Mouse (Mus musculus): ENCODE results near the gene Aqp9. TPM values are rescaled to one million over a fixed set of nuclear protein-coding genes. Genes with fewer than 3 reads are reported as not detected.
A peak's percentile ranks its signal among the peaks of the same experiment; 100 is the strongest.

Aqp9 gene
- polyA plus RNA-seq, 1 experiment from 2014 or later = 13.6 TPM

DNA sequence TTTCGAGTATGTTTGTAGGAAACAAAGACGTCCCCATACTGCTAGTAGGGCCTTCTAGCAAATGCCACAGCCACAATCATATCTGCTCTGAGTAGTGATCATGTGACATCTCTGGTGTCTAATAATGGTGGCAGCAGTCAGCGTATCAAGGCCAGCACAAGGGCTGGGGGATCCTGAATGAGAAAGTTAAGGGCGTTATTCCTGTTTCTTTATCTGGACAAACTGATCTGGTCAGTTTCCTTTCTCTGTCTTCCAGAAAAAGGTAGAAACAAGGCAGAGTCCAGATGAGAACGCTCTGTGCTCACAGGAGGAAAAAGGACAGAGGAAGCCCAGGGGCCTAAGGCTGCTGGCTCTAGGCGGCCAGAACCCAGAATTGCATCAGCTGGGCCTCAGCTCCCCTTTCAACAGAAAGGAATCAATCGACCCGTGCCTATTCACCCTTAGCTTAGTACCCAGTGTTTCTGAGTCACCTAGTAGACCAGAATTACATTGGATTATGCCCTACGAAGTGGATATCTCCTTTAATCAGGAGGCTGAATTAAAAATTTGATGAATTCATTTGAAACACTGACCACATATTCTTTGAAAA lies 11.9 kb downstream of the Aqp9 start:
- Histone ChIP-seq H3K27me3 (replicated peaks; ENCODE audit: control insufficient read depth, insufficient read depth, low read length) (no peaks in the 10 kb centered on the region), H3K4me3 (ENCODE audit: low read depth, low read length) (no peak overlapping the region), H3K4me2 (no peak overlapping the region), H3K36me3 (ENCODE audit: control insufficient read depth, insufficient read depth, low read length) (no peaks in the 10 kb centered on the region), H3K4me1 (replicated peaks; ENCODE audit: control insufficient read depth, insufficient read depth, low read length) (peaks cover 45% of the 10 kb centered on the region), H3K27ac (ENCODE audit: low read depth, low read length) (peak overlapping the region; percentile 96), H3K9ac (ENCODE audit: low read depth, low read length) (peak overlapping the region; percentile 15; the same call in 1 of the 2 replicates), H3K9me3 (ENCODE audit: control insufficient read depth, low read length) (no peaks in the 10 kb centered on the region)
- 47% methylated on average over 9 of the region's 9 CpGs for WGBS
- no peak for DNase-seq (ENCODE audit: low spot score)
- ATAC-seq (replicated peaks; ENCODE audit: low FRiP score) = peak; percentile 84

DNA sequence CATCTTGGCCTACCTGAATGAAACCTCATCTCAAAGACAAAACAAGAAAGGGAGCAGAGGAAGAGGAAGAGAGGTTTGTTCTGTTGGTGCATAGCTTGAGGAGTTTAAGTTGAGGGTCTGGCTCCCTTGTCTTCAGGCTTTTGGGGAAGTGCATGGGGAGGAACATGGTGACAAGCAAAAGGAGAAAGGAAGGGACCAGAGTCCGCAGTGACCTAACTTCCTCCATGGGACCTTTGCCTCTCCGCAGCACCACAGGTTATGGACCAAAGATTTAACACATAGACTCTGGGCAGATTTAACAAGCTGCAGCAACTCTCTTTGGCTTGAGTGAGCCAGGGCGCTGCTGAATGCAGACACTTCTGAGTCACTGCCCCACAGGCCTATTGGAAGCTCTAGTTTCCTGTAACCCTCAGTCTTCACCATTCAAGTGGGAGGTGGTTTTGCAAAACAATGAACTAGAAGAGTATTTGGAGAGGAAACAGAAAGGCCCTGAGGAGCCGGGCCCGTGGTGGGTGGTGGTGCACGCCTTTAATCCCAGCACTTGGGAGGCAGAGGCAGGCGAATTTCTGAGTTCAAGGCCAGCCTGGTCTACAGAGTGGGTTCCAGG lies 13.0 kb downstream of the Aqp9 start:
- H3K4me1 ChIP-seq (replicated peaks; ENCODE audit: control insufficient read depth, insufficient read depth, low read length) = peaks cover 46% of the 10 kb centered on the region
- H3K27me3 ChIP-seq (replicated peaks; ENCODE audit: control insufficient read depth, insufficient read depth, low read length) = no peaks in the 10 kb centered on the region
- peak overlapping the region; percentile 96 for H3K27ac ChIP-seq (ENCODE audit: low read depth, low read length)
- no peak overlapping the region for H3K4me3 ChIP-seq (ENCODE audit: low read depth, low read length)
- DNase-seq (ENCODE audit: low spot score) = no peak
- H3K4me2 ChIP-seq = no peak overlapping the region
- ATAC-seq (replicated peaks; ENCODE audit: low FRiP score) = no peak
- 65% methylated on average over 7 of the region's 7 CpGs for WGBS
- H3K36me3 ChIP-seq (ENCODE audit: control insufficient read depth, insufficient read depth, low read length) = no peaks in the 10 kb centered on the region
- no peak overlapping the region for H3K9ac ChIP-seq (ENCODE audit: low read depth, low read length)
- H3K9me3 ChIP-seq (ENCODE audit: control insufficient read depth, low read length) = no peaks in the 10 kb centered on the region

DNA sequence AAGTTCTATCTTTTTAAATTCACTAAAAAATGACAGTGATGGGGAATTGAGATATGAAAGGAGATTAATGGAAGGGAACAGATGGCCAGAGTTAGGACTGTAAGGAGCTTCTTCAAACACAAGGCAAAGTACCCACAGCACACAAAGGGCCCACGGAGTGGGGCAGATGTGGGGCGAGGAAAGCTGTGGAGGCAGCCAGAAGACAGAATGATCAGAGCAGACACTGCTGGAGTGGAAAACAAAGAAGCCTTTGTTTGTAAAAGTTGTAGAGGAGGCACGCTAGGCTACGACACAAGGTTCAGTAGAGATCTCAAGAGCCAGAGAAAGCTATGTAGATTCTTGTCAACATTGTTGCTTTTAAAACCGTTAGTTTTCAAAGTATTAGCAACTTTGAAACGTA lies 17.1 kb downstream of the Aqp9 start:
- Histone ChIP-seq H3K4me2 (no peak overlapping the region), H3K4me1 (replicated peaks; ENCODE audit: control insufficient read depth, insufficient read depth, low read length) (peaks cover 18% of the 10 kb centered on the region), H3K36me3 (ENCODE audit: control insufficient read depth, insufficient read depth, low read length) (no peaks in the 10 kb centered on the region), H3K4me3 (ENCODE audit: low read depth, low read length) (no peak overlapping the region), H3K9me3 (ENCODE audit: control insufficient read depth, low read length) (no peaks in the 10 kb centered on the region), H3K27me3 (replicated peaks; ENCODE audit: control insufficient read depth, insufficient read depth, low read length) (no peaks in the 10 kb centered on the region), H3K9ac (ENCODE audit: low read depth, low read length) (0 out of 2 replicates have a peak overlapping the region, but pooled peaks have one; percentile 1), H3K27ac (ENCODE audit: low read depth, low read length) (no peak overlapping the region)
- WGBS = 85% methylated on average over 6 of the region's 6 CpGs
- ATAC-seq (replicated peaks; ENCODE audit: low FRiP score) = no peak
- no peak for DNase-seq (ENCODE audit: low spot score)

DNA sequence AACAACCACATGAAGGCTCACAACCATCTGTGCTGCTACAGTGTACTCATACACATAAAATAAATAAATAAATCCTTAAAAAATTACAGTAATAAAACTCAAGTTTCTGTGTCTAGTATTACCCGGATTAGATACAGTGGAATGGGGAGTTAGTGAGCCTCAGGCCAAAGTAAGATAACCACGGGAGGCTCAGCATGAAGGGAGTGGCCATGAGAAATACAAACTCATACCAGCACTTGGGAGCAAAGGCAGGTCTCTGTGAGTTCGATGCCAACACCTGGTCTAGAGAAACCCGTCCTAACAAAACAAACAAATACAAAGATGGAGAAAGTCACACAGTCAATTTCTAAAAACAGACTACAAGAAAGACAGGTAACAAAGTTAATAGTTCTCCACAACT lies 18.3 kb downstream of the Aqp9 start:
- Histone ChIP-seq H3K36me3 (ENCODE audit: control insufficient read depth, insufficient read depth, low read length) (no peaks in the 10 kb centered on the region), H3K9me3 (ENCODE audit: control insufficient read depth, low read length) (no peaks in the 10 kb centered on the region), H3K4me1 (replicated peaks; ENCODE audit: control insufficient read depth, insufficient read depth, low read length) (peaks cover 22% of the 10 kb centered on the region), H3K9ac (ENCODE audit: low read depth, low read length) (no peak overlapping the region), H3K27ac (ENCODE audit: low read depth, low read length) (no peak overlapping the region), H3K4me3 (ENCODE audit: low read depth, low read length) (no peak overlapping the region), H3K27me3 (replicated peaks; ENCODE audit: control insufficient read depth, insufficient read depth, low read length) (no peaks in the 10 kb centered on the region), H3K4me2 (no peak overlapping the region)
- DNase-seq (ENCODE audit: low spot score) = no peak
- peak; percentile 81 for ATAC-seq (replicated peaks; ENCODE audit: low FRiP score)
- 57% methylated on average over 4 of the region's 4 CpGs for WGBS

DNA sequence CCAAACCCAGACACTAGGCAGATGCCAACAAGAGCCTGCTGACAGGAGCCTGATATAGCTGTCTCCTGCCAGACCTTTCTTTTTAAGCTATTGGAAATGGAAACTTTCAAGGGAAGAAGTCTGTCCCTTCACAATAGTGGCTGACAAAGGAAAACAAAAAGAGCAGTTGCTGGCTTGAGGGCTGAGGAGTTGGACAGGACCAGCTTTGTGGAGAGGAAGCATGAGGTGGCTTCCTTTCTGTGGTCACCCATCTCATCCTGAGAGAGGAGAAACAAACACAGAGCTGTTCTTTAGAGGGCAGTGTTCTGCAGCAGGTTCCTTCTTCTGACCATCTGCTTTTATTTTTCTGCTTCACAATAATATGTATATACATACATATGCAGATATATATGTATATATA lies 19.6 kb downstream of the Aqp9 start:
- Histone ChIP-seq H3K27me3 (replicated peaks; ENCODE audit: control insufficient read depth, insufficient read depth, low read length) (no peaks in the 10 kb centered on the region), H3K27ac (ENCODE audit: low read depth, low read length) (no peak overlapping the region; the same call in 1 of the 2 replicates), H3K4me2 (no peak overlapping the region), H3K9ac (ENCODE audit: low read depth, low read length) (no peak overlapping the region), H3K4me3 (ENCODE audit: low read depth, low read length) (no peak overlapping the region), H3K9me3 (ENCODE audit: control insufficient read depth, low read length) (no peaks in the 10 kb centered on the region), H3K36me3 (ENCODE audit: control insufficient read depth, insufficient read depth, low read length) (no peaks in the 10 kb centered on the region), H3K4me1 (replicated peaks; ENCODE audit: control insufficient read depth, insufficient read depth, low read length) (peaks cover 21% of the 10 kb centered on the region)
- ATAC-seq (replicated peaks; ENCODE audit: low FRiP score) = no peak
- DNase-seq (ENCODE audit: low spot score) = no peak

DNA sequence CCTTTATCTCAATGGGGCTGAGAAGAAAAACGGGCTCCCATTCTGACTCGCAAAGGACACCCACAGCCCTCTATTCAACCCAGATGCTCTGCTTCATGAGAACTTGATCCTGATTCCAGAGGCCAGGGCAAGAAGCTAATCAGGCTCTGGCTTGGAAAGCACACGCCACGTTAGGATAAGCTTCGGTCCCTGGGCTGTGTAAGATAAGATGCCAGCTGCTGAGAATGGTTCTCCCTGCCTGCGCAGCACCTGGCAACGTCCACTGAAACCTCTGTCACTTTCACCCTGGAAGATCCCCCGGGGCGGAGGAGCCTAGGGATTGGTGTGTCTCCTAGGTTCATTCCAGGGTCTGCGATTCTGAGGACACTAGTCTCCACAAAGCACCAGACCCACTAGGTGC lies 22.3 kb downstream of the Aqp9 start:
- no peaks in the 10 kb centered on the region for H3K27me3 ChIP-seq (replicated peaks; ENCODE audit: control insufficient read depth, insufficient read depth, low read length)
- no peak overlapping the region for H3K9ac ChIP-seq (ENCODE audit: low read depth, low read length)
- ATAC-seq (replicated peaks; ENCODE audit: low FRiP score) = peak; percentile 95
- no peaks in the 10 kb centered on the region for H3K36me3 ChIP-seq (ENCODE audit: control insufficient read depth, insufficient read depth, low read length)
- WGBS = 56% methylated on average over 10 of the region's 10 CpGs
- DNase-seq (ENCODE audit: low spot score) = no peak
- H3K4me1 ChIP-seq (replicated peaks; ENCODE audit: control insufficient read depth, insufficient read depth, low read length) = peaks cover 19% of the 10 kb centered on the region
- no peak overlapping the region for H3K4me3 ChIP-seq (ENCODE audit: low read depth, low read length)
- H3K4me2 ChIP-seq = peak overlapping the region; percentile 19; the same call in 1 of the 2 replicates
- H3K27ac ChIP-seq (ENCODE audit: low read depth, low read length) = no peak overlapping the region
- no peaks in the 10 kb centered on the region for H3K9me3 ChIP-seq (ENCODE audit: control insufficient read depth, low read length)

DNA sequence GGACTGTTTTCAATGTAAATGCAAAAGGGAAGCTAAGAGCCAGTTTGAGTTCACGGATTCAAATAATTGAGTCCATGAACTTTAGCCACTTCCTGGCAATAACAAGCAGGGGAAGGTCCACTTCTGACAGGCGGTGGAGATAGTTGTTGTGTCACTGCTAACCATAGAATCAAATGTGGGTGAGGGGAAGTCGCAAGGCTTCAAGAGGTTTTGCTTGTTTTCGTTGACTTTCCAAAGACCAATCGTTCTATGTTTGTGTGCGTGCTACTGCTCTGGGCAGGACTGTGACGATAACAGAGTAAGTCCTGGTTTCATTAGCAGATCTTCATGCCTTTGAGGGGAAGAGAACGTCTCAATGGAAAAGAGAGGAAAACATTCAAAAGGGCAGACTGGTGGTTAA lies 28.3 kb downstream of the Aqp9 start:
- H3K36me3 ChIP-seq (ENCODE audit: control insufficient read depth, insufficient read depth, low read length) = no peaks in the 10 kb centered on the region
- no peaks in the 10 kb centered on the region for H3K27me3 ChIP-seq (replicated peaks; ENCODE audit: control insufficient read depth, insufficient read depth, low read length)
- H3K9ac ChIP-seq (ENCODE audit: low read depth, low read length) = no peak overlapping the region
- no peaks in the 10 kb centered on the region for H3K9me3 ChIP-seq (ENCODE audit: control insufficient read depth, low read length)
- ATAC-seq (replicated peaks; ENCODE audit: low FRiP score) = no peak
- no peak for DNase-seq (ENCODE audit: low spot score)
- H3K4me3 ChIP-seq (ENCODE audit: low read depth, low read length) = no peak overlapping the region
- peak overlapping the region; percentile 49; the same call in 1 of the 2 replicates for H3K27ac ChIP-seq (ENCODE audit: low read depth, low read length)
- no peak overlapping the region for H3K4me2 ChIP-seq
- 62% methylated on average over 8 of the region's 8 CpGs for WGBS
- H3K4me1 ChIP-seq (replicated peaks; ENCODE audit: control insufficient read depth, insufficient read depth, low read length) = peaks cover 2% of the 10 kb centered on the region; the same call in 1 of the 2 replicates

DNA sequence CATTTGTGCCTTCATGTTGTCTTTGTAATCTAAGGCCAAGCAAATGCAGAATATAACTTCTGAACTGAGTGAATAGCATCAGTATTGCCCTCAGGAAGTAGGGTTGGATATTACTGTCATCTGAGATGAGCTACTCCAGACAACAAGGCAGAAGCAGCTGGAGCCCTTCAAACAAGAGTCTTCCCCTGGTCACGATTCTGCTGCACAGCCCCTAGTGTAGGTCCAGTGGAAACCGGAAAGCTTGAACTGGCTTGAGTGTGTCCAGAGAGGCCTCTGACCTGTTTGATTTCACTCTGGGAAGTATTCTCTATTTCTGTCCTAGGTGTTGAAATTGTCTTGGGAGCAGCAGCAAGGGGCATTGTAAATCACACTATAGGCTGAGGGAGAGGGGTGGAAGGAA lies 29.5 kb downstream of the Aqp9 start:
- H3K4me3 ChIP-seq (ENCODE audit: low read depth, low read length) = no peak overlapping the region
- H3K9ac ChIP-seq (ENCODE audit: low read depth, low read length) = no peak overlapping the region
- H3K36me3 ChIP-seq (ENCODE audit: control insufficient read depth, insufficient read depth, low read length) = no peaks in the 10 kb centered on the region
- DNase-seq (ENCODE audit: low spot score) = no peak
- no peak for ATAC-seq (replicated peaks; ENCODE audit: low FRiP score)
- no peak overlapping the region for H3K27ac ChIP-seq (ENCODE audit: low read depth, low read length)
- no peak overlapping the region for H3K4me2 ChIP-seq
- H3K9me3 ChIP-seq (ENCODE audit: control insufficient read depth, low read length) = no peaks in the 10 kb centered on the region
- H3K4me1 ChIP-seq (replicated peaks; ENCODE audit: control insufficient read depth, insufficient read depth, low read length) = no peaks in the 10 kb centered on the region; the same call in 1 of the 2 replicates
- H3K27me3 ChIP-seq (replicated peaks; ENCODE audit: control insufficient read depth, insufficient read depth, low read length) = no peaks in the 10 kb centered on the region
- WGBS = 83% methylated on average over 2 of the region's 2 CpGs

Measured in liver, embryonic 11.5 days (tissue).